Mouse (Mus musculus) retina, adult 2 months (tissue): ENCODE measurements around the gene Gm49325.
"Not testable (repeated sequence)": the region's sequence is repeated elsewhere in the genome, so short reads cannot be mapped to it uniquely, and the experiment has no call there.

ENCODE experiments used
- DNase-seq: peaks from one replicate; pipeline ENCODE4 v3.0.0-alpha.2; 2012; ENCODE audit warnings: low read depth, low spot score

The Gm49325 gene

GRCm38 (mm10) chr10:77682994-77683393 lies 77.0 kb downstream of the Gm49325 start:
- no peak for DNase-seq

- no peak for DNase-seq
Measured at GRCm38 (mm10) chr10:77684181-77684580, 78.2 kb downstream of the Gm49325 start.

GRCm38 (mm10) chr10:77685895-77686664 lies 80.1 kb downstream of the Gm49325 start, which contains the start of gene Tspear:
Tspear (plus strand) TSS chr10:77686569.
- DNase-seq, result no peak

GRCm38 (mm10) chr10:77687021-77687420 lies 81.0 kb downstream of the Gm49325 start:
- DNase-seq, result no peak

- DNase-seq, result not testable (repeated sequence)
Measured at GRCm38 (mm10) chr10:77690356-77690807, 84.4 kb downstream of the Gm49325 start, which contains the start of gene Gm19402. Gm19402 (minus strand) TSS chr10:77690757.
